Mouse (Mus musculus): ENCODE measurements around the gene Cplx3. TPM values are rescaled to one million over a fixed set of nuclear protein-coding genes. Genes with fewer than 3 reads are reported as not detected.

Gene Cplx3
- polyA plus RNA-seq, 1 experiment from 2014 or later = not detected

DNA sequence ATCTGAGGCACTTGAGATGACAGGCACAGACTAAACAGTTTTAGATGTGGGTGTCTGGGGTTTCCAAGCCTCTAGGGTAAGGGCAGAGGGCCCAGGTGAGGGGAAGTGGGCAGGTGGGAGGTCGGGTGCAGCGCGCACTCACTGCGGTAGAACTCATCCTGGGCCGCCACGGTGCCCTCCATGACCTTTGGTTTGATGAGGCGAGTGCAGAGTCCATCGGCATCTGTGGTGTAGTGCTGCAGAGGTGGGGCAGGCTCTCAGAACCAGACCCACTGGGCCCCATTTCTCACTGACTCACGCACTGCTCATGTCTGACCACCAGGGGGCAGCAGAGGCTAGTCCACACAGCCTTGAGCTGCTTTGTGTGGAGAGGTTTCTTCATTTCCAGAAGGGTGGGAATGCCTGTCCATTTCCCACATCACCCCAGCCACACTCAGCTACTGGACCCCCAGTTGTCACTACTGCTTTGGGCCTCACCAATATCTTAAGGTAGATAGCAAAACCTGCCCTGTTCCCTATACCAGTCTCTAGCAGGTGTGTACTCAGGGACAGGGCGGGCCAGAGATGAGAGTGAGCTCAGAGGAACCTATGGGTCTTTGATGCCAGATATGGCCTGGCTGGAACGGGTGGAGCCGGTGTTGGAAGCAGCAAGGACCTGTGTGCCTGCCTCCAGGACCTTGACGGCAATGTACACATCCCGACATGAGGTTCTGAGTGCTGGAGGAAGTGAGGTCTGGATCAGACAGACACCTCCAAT lies 23.2 kb upstream of the Cplx3 start:
- peak; percentile 99 for TF ChIP-seq CTCF (IDR thresholded peaks at IDR 0.05; ENCODE audit: low read depth)
- no peak overlapping the region for H3K27ac ChIP-seq

DNA sequence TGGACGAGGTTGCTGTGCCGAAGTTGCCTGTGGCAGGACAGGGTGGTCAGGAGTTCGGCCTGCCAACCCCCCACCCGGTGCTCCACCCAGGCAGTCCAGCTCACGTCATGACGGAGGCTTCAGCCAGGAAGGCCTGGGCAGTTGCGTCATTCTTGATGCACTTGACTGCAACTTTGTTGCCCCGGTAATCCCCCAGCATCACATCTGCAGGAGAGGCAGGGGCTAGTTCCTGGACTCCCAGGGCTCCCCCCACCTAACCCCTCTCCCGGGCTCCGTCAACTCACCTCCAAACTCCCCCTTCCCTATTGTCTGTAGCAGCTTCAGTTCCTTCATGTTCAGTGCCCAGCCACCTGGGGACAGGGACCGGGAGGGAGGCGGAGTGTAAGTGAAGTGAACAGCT lies 22.6 kb upstream of the Cplx3 start:
- ATAC-seq (replicated peaks; ENCODE audit: low FRiP score, low read depth) (0 out of 2 replicates have a peak, but pooled peaks have one; percentile 5), DNase-seq (ENCODE audit: low spot score) (no peak)
- no peaks in the 10 kb centered on the region for H3K27me3 ChIP-seq (ENCODE audit: insufficient read depth, low read length)
- WGBS = 95% methylated on average over 12 of the region's 12 CpGs
- H3K4me2 ChIP-seq (ENCODE audit: low read length) = no peak overlapping the region
- H3K4me1 ChIP-seq (replicated peaks; ENCODE audit: insufficient read depth, low read length) = no peaks in the 10 kb centered on the region
- no peak overlapping the region for H3K27ac ChIP-seq
- H3K9me3 ChIP-seq (replicated peaks; ENCODE audit: low read length) = no peaks in the 10 kb centered on the region
- no peak overlapping the region for H3K9ac ChIP-seq (ENCODE audit: low read depth, low read length)
- no peak overlapping the region for H3K4me3 ChIP-seq (replicated peaks; ENCODE audit: low read depth, low read length)
- peaks cover 47% of the 10 kb centered on the region for H3K36me3 ChIP-seq (ENCODE audit: insufficient read depth, low read length)
- TF ChIP-seq CTCF (IDR thresholded peaks at IDR 0.05; ENCODE audit: low read depth) = no peak

More for the DNA sequence above, 23.2 kb upstream of the Cplx3 start:
- H3K36me3 ChIP-seq (ENCODE audit: insufficient read depth, low read length) = peaks cover 47% of the 10 kb centered on the region
- DNase-seq (ENCODE audit: low spot score) = peak; percentile 77
- H3K9ac ChIP-seq (ENCODE audit: low read depth, low read length) = no peak overlapping the region
- no peaks in the 10 kb centered on the region for H3K27me3 ChIP-seq (ENCODE audit: insufficient read depth, low read length)
- peak; percentile 67 for ATAC-seq (replicated peaks; ENCODE audit: low FRiP score, low read depth)
- no peaks in the 10 kb centered on the region for H3K9me3 ChIP-seq (replicated peaks; ENCODE audit: low read length)
- H3K4me3 ChIP-seq (replicated peaks; ENCODE audit: low read depth, low read length) = no peak overlapping the region
- H3K4me2 ChIP-seq (ENCODE audit: low read length) = no peak overlapping the region
- H3K4me1 ChIP-seq (replicated peaks; ENCODE audit: insufficient read depth, low read length) = no peaks in the 10 kb centered on the region
- WGBS = 59% methylated on average over 14 of the region's 14 CpGs

GRCm38 (mm10) chr9:57627892-57628291 lies 21.8 kb upstream of the Cplx3 start:
- whole genome bisulfite sequencing = 92% methylated on average over 11 of the region's 11 CpGs
- peaks cover 47% of the 10 kb centered on the region for H3K36me3 ChIP-seq (ENCODE audit: insufficient read depth, low read length)

DNA sequence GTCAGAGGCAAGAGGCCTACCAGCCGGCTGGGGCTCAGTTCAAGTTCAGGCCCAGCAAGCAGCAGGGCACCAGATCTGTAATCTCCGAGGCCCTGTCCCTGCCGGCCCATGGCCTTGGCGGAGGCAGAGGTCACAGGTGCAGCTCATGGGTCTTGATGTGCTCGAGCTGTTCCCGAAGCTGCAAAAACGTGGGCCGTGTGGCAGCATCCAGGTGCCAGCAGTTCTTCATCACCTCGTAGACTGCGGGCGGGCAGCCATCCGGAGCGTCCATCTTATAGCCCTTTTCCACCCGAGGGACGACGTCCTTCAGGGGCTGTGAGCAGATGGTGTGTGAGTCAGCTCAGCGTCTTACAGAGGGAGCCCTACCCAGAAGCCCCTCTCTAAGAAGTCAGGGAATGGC lies 21.1 kb upstream of the Cplx3 start:
- no peak for DNase-seq (ENCODE audit: low spot score)
- Histone ChIP-seq H3K4me1 (replicated peaks; ENCODE audit: insufficient read depth, low read length) (no peaks in the 10 kb centered on the region), H3K4me3 (replicated peaks; ENCODE audit: low read depth, low read length) (no peak overlapping the region), H3K36me3 (ENCODE audit: insufficient read depth, low read length) (peaks cover 47% of the 10 kb centered on the region), H3K27ac (no peak overlapping the region), H3K4me2 (ENCODE audit: low read length) (no peak overlapping the region), H3K27me3 (ENCODE audit: insufficient read depth, low read length) (no peaks in the 10 kb centered on the region), H3K9ac (ENCODE audit: low read depth, low read length) (no peak overlapping the region), H3K9me3 (replicated peaks; ENCODE audit: low read length) (no peaks in the 10 kb centered on the region)
- ATAC-seq (replicated peaks; ENCODE audit: low FRiP score, low read depth) = no peak
- WGBS = 84% methylated on average over 17 of the region's 17 CpGs
- TF ChIP-seq CTCF (IDR thresholded peaks at IDR 0.05; ENCODE audit: low read depth) = no peak

More at GRCm38 (mm10) chr9:57627892-57628291, 21.8 kb upstream of the Cplx3 start:
- no peak for ATAC-seq (replicated peaks; ENCODE audit: low FRiP score, low read depth)
- Histone ChIP-seq H3K4me2 (ENCODE audit: low read length) (no peak overlapping the region), H3K4me1 (replicated peaks; ENCODE audit: insufficient read depth, low read length) (no peaks in the 10 kb centered on the region), H3K9me3 (replicated peaks; ENCODE audit: low read length) (no peaks in the 10 kb centered on the region), H3K27me3 (ENCODE audit: insufficient read depth, low read length) (no peaks in the 10 kb centered on the region), H3K27ac (no peak overlapping the region), H3K9ac (ENCODE audit: low read depth, low read length) (no peak overlapping the region), H3K4me3 (replicated peaks; ENCODE audit: low read depth, low read length) (no peak overlapping the region)
- no peak for TF ChIP-seq CTCF (IDR thresholded peaks at IDR 0.05; ENCODE audit: low read depth)
- DNase-seq (ENCODE audit: low spot score) = no peak

DNA sequence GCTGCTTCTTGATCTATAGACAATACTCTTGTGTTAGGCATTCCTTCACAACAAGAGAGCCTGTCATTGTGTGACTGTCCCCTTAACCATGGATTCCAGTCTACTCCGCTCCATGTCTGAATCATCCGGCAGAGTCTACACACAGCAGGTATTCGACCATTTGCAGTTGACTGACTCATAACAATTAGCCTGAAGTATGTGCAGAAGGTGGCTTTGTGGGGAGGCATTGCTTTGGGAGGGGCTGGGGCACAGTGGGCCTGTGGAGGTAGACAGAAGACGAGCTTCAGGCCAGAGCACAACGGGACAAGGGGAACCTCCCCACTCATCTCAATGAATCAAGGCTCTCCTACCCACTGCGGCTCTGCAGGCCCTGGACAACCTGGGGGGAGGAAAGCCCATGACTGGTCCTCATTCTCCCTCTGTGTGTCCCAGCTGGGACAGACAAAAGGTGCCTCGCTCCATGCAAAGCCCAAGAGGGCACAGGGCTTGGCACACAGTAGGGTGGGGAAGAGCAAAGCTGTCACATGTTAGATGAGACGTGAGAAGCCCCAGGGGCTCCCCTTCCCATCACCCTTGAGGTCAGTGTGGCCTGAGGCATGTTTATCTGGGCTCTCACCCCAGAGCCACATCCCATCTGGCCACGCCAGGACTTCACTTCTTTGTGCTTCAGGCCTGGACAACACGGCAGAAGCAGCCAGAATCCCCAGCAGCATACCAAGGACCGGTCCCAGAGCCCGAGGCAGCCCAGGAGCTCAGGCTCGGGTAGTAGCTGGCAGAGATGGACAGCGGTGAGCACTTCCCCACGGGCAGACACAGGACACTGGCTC lies 19.8 kb upstream of the Cplx3 start:
- Histone ChIP-seq H3K9me3 (replicated peaks; ENCODE audit: low read length) (no peaks in the 10 kb centered on the region), H3K27me3 (ENCODE audit: insufficient read depth, low read length) (no peaks in the 10 kb centered on the region), H3K27ac (no peak overlapping the region), H3K4me2 (ENCODE audit: low read length) (no peak overlapping the region), H3K4me1 (replicated peaks; ENCODE audit: insufficient read depth, low read length) (no peaks in the 10 kb centered on the region), H3K4me3 (replicated peaks; ENCODE audit: low read depth, low read length) (no peak overlapping the region), H3K9ac (ENCODE audit: low read depth, low read length) (no peak overlapping the region), H3K36me3 (ENCODE audit: insufficient read depth, low read length) (peaks cover 46% of the 10 kb centered on the region)
- TF ChIP-seq CTCF (IDR thresholded peaks at IDR 0.05; ENCODE audit: low read depth) = no peak
- 81% methylated on average over 15 of the region's 15 CpGs for WGBS
- DNase-seq (ENCODE audit: low spot score) (no peak), ATAC-seq (replicated peaks; ENCODE audit: low FRiP score, low read depth) (no peak)

DNA sequence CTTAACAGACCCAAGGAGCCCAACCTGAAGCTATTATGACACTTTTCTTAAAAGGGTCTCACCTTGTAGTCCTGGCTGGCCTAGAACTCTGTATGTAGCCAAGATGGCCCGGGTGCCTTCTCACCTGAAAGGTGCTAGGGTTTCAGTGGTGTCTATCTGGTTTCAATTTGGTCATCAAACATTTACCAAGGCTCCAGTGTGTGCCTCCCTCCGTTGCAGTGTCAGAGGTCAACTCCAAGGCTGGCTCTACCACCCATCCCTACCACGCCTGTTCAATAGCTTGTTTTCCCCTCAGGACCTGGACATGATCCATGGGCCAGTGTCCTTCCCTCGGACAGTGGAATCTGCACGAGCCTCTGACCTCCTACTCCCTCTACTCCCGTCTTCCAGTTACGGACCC lies 18.2 kb upstream of the Cplx3 start:
- DNase-seq (ENCODE audit: low spot score) = no peak
- peaks cover 33% of the 10 kb centered on the region for H3K36me3 ChIP-seq (ENCODE audit: insufficient read depth, low read length)

More for the DNA sequence above, 18.2 kb upstream of the Cplx3 start:
- Histone ChIP-seq H3K27me3 (ENCODE audit: insufficient read depth, low read length) (no peaks in the 10 kb centered on the region), H3K9me3 (replicated peaks; ENCODE audit: low read length) (no peaks in the 10 kb centered on the region), H3K4me3 (replicated peaks; ENCODE audit: low read depth, low read length) (no peak overlapping the region), H3K9ac (ENCODE audit: low read depth, low read length) (no peak overlapping the region), H3K4me1 (replicated peaks; ENCODE audit: insufficient read depth, low read length) (no peaks in the 10 kb centered on the region), H3K4me2 (ENCODE audit: low read length) (no peak overlapping the region), H3K27ac (no peak overlapping the region)
- TF ChIP-seq CTCF (IDR thresholded peaks at IDR 0.05; ENCODE audit: low read depth) = no peak
- 74% methylated on average over 7 of the region's 7 CpGs for WGBS
- ATAC-seq (replicated peaks; ENCODE audit: low FRiP score, low read depth) = no peak

Measured in kidney, postnatal 0 days (tissue).